Mouse (Mus musculus): ENCODE results near the gene Dyrk1a. TPM values are rescaled to one million over a fixed set of nuclear protein-coding genes. Genes with fewer than 3 reads are reported as not detected.

Dyrk1a gene
- total RNA-seq, 2 experiments from 2014 or later, result 83.9 to 93.5 TPM

- DNase-seq, result no peak
These were observed 10.5 kb upstream of the Dyrk1a start for GRCm38 (mm10) chr16:94559282-94559681.

- DNase-seq, result no peak
These were observed 10.0 kb upstream of the Dyrk1a start for GRCm38 (mm10) chr16:94559782-94560181.

- DNase-seq, result no peak
These were observed 9.2 kb upstream of the Dyrk1a start for GRCm38 (mm10) chr16:94560618-94561017.

GRCm38 (mm10) chr16:94566124-94566523, 3.7 kb upstream of the Dyrk1a start:
- no peak for DNase-seq

- no peak for DNase-seq
These were observed 2.8 kb upstream of the Dyrk1a start for GRCm38 (mm10) chr16:94566834-94567585.

- no peak for DNase-seq
These were observed 2.1 kb upstream of the Dyrk1a start for GRCm38 (mm10) chr16:94567751-94568150.

GRCm38 (mm10) chr16:94568335-94569228, 1.2 kb upstream of the Dyrk1a start:
- no peak for DNase-seq

GRCm38 (mm10) chr16:94570361-94571041, 691 bp downstream of the Dyrk1a start:
- peak; percentile 61 for DNase-seq

- DNase-seq, result no peak
These were observed 1.5 kb downstream of the Dyrk1a start for GRCm38 (mm10) chr16:94571111-94571993.

GRCm38 (mm10) chr16:94572422-94572821, 2.6 kb downstream of the Dyrk1a start:
- no peak for DNase-seq

GRCm38 (mm10) chr16:94574025-94574717, 4.4 kb downstream of the Dyrk1a start:
- no peak for DNase-seq

- no peak for DNase-seq
These were observed 4.9 kb downstream of the Dyrk1a start for GRCm38 (mm10) chr16:94574718-94575094.

GRCm38 (mm10) chr16:94575757-94576156, 5.9 kb downstream of the Dyrk1a start:
- DNase-seq, result no peak

GRCm38 (mm10) chr16:94579348-94579747, 9.5 kb downstream of the Dyrk1a start:
- DNase-seq, result no peak

GRCm38 (mm10) chr16:94580844-94581405, 11.1 kb downstream of the Dyrk1a start:
- DNase-seq, result no peak

GRCm38 (mm10) chr16:94586349-94586990, 16.7 kb downstream of the Dyrk1a start:
- no peak for DNase-seq

GRCm38 (mm10) chr16:94587461-94587860, 17.7 kb downstream of the Dyrk1a start:
- DNase-seq, result no peak

- DNase-seq, result no peak
These were observed 18.4 kb downstream of the Dyrk1a start for GRCm38 (mm10) chr16:94588171-94588570.

- no peak for DNase-seq
These were observed 19.2 kb downstream of the Dyrk1a start for GRCm38 (mm10) chr16:94588974-94589373.

GRCm38 (mm10) chr16:94589648-94590047, 19.8 kb downstream of the Dyrk1a start:
- DNase-seq, result no peak
